Mouse (Mus musculus): ENCODE measurements around the gene Disp2. TPM values are rescaled to one million over a fixed set of nuclear protein-coding genes. Genes with fewer than 3 reads are reported as not detected.

Gene Disp2
- polyA plus RNA-seq, 1 experiment = not detected

DNA sequence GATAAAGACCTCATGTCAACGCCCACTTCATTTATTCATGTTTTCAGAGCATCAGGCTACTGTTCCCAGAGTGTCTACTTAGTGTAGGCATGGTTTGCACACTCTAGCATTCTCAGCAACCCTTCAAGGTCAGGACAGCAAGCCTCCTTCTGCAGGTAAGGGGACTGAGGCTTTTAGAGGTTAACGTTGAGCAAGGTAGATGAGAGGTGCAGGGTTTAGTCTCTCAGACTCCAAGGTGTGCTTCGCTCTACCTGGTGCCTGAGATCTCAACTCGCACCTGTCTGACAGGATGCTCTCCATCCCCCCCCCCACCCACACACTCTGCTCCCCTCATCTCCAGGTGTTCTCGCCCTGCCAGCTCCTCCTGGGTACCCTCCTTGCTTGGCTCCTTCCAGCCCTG is 25.4 kb upstream of the Disp2 start:
- Histone ChIP-seq H3K4me3 (replicated peaks) (no peak overlapping the region), H3K9me3 (ENCODE audit: control insufficient read depth, low read length) (no peaks in the 10 kb centered on the region), H3K36me3 (ENCODE audit: control insufficient read depth) (peaks cover 36% of the 10 kb centered on the region), H3K27me3 (ENCODE audit: control insufficient read depth) (no peaks in the 10 kb centered on the region; the same call in 1 of the 2 replicates), H3K4me1 (ENCODE audit: control insufficient read depth) (peaks cover 56% of the 10 kb centered on the region)
- TF ChIP-seq TAL1 (IDR thresholded peaks at IDR 0.05; ENCODE audit: low read length) (no peak), GATA1 (IDR thresholded peaks at IDR 0.05; ENCODE audit: low read length) (no peak)

DNA sequence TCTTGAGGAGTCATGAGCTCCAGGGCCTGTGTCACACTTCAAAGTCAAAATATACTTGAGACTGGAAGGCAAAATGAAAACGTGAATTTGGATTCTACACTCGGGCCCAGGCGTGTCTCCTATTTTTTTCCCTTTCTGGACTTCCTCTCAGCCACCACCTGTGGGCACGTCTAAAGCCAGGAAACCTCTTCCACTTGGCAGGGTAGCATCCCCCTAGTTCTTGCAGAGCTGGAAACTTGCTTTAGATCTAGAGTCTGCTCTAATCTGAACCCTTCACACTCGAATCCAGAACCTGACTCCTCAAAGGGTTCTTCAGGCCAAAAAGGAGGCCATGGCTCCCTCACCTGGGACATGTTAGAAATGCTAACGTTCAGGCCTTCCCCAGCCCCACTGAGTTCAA is 24.1 kb upstream of the Disp2 start:
- Histone ChIP-seq H3K4me1 (ENCODE audit: control insufficient read depth) (peaks cover 56% of the 10 kb centered on the region), H3K27me3 (ENCODE audit: control insufficient read depth) (no peaks in the 10 kb centered on the region; the same call in 1 of the 2 replicates), H3K9me3 (ENCODE audit: control insufficient read depth, low read length) (no peaks in the 10 kb centered on the region), H3K36me3 (ENCODE audit: control insufficient read depth) (peaks cover 23% of the 10 kb centered on the region), H3K4me3 (replicated peaks) (no peak overlapping the region)
- TF ChIP-seq TAL1 (IDR thresholded peaks at IDR 0.05; ENCODE audit: low read length) = no peak
- no peak for TF ChIP-seq GATA1 (IDR thresholded peaks at IDR 0.05; ENCODE audit: low read length)

DNA sequence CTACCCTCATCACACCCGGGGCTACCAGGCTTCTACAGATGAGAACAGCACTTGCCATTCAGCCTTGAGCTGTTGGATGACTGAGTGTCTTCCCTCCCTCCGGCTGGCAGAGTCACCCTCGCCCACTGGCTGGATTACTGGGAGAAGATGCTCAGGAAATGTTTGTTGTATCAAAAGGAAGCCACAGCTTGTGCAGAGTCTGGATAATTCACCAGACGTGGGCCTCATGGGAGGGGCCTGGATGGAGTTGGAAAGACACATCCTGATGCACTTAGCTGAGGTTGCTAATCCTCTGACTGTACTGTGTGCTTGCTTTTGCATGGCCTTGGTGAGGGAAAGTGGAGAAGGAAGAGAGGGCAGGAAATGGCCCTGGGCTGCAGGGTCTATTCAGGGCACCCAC is 23.4 kb upstream of the Disp2 start:
- Histone ChIP-seq H3K27me3 (ENCODE audit: control insufficient read depth) (no peaks in the 10 kb centered on the region; the same call in 1 of the 2 replicates), H3K9me3 (ENCODE audit: control insufficient read depth, low read length) (no peaks in the 10 kb centered on the region), H3K4me1 (ENCODE audit: control insufficient read depth) (peaks cover 52% of the 10 kb centered on the region), H3K4me3 (replicated peaks) (no peak overlapping the region), H3K36me3 (ENCODE audit: control insufficient read depth) (peaks cover 17% of the 10 kb centered on the region)
- TF ChIP-seq TAL1 (IDR thresholded peaks at IDR 0.05; ENCODE audit: low read length) (no peak), GATA1 (IDR thresholded peaks at IDR 0.05; ENCODE audit: low read length) (no peak)

DNA sequence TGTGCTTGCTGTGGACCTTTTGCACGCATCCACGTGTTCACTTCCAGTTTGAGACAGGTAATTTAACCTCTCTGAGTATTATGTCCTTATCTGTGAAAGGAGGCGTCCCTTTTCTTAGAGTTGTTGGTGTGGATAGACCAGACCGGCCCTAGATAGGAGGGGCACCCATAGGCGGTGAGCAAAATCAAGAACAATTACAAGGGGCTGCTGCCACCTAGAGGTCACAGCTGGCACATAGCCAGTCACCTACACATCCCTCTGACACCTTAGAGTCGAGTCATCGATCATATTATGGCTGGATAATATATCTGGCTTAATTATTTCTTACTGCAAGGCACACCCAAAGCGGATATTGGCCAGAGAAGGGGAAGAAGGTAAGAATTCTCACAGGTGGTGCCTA is 19.7 kb upstream of the Disp2 start:
- H3K4me3 ChIP-seq (replicated peaks) = no peak overlapping the region
- H3K27me3 ChIP-seq (ENCODE audit: control insufficient read depth) = peaks cover 6% of the 10 kb centered on the region; the same call in 1 of the 2 replicates
- peaks cover 50% of the 10 kb centered on the region for H3K4me1 ChIP-seq (ENCODE audit: control insufficient read depth)
- H3K36me3 ChIP-seq (ENCODE audit: control insufficient read depth) = no peaks in the 10 kb centered on the region
- TF ChIP-seq GATA1 (IDR thresholded peaks at IDR 0.05; ENCODE audit: low read length) = no peak
- TF ChIP-seq TAL1 (IDR thresholded peaks at IDR 0.05; ENCODE audit: low read length) = no peak
- no peaks in the 10 kb centered on the region for H3K9me3 ChIP-seq (ENCODE audit: control insufficient read depth, low read length)

DNA sequence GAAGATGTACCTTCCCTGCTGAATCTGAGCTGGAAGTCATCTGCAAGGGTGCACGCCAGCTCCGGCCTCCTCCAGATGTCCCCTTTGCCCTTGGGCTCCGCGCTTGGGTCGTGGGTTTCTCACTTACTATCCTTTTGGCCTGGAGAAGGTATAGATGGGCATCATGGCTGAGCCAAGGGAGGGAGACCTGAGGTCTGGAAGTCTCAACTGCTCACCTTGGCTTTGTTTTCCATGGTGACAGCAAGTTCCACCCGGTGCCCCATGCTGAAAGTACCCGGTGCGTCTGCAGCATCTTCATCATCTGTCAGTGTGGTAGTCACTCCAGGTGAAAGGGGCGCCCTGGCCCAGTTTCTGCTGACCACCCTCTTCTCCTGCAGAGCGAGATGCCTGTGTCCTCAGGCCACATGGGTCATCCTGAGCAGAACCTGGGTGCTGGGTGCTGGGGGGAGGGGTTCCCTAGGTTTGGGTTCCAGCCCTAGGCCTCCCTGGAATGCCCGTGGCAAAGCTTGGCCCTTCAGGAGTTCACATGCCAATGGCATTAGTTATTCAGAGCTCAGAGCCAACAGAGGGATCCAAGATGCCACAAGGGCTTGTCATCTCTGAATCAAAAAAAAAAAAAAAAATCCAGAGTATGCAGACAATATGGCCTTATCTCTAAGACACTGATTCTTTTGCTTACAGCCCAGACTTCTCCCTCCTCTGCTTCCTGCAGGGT is 19.1 kb upstream of the Disp2 start:
- Histone ChIP-seq H3K27me3 (ENCODE audit: control insufficient read depth) (peaks cover 6% of the 10 kb centered on the region; the same call in 1 of the 2 replicates), H3K36me3 (ENCODE audit: control insufficient read depth) (no peaks in the 10 kb centered on the region), H3K4me1 (ENCODE audit: control insufficient read depth) (peaks cover 50% of the 10 kb centered on the region), H3K9me3 (ENCODE audit: control insufficient read depth, low read length) (no peaks in the 10 kb centered on the region), H3K4me3 (replicated peaks) (no peak overlapping the region)
- TF ChIP-seq GATA1 (IDR thresholded peaks at IDR 0.05; ENCODE audit: low read length) (no peak), TAL1 (IDR thresholded peaks at IDR 0.05; ENCODE audit: low read length) (no peak)

DNA sequence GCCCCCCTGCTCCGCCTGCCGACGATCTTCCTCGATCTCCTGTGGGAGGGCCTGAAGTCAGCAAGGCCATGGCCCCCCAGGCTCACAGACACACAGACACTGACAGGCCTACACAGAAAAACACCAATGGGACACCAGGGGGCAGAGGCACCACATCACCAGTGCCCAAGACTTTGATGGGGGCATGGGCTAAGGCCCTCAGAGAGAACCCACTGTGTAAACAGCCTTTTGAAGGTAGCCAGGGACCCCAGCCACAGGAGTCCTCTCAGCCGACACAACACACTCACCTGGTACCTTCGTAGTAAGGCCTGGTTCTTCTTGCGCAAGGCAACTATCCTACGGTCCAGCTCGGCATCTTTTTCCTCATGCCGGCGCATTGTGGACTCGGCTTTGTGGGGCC is 18.2 kb upstream of the Disp2 start:
- H3K9me3 ChIP-seq (ENCODE audit: control insufficient read depth, low read length) = no peaks in the 10 kb centered on the region
- no peak overlapping the region for H3K4me3 ChIP-seq (replicated peaks)
- H3K36me3 ChIP-seq (ENCODE audit: control insufficient read depth) = no peaks in the 10 kb centered on the region
- TF ChIP-seq TAL1 (IDR thresholded peaks at IDR 0.05; ENCODE audit: low read length) = no peak
- TF ChIP-seq GATA1 (IDR thresholded peaks at IDR 0.05; ENCODE audit: low read length) = no peak
- peaks cover 42% of the 10 kb centered on the region for H3K4me1 ChIP-seq (ENCODE audit: control insufficient read depth)
- H3K27me3 ChIP-seq (ENCODE audit: control insufficient read depth) = peaks cover 6% of the 10 kb centered on the region; the same call in 1 of the 2 replicates

DNA sequence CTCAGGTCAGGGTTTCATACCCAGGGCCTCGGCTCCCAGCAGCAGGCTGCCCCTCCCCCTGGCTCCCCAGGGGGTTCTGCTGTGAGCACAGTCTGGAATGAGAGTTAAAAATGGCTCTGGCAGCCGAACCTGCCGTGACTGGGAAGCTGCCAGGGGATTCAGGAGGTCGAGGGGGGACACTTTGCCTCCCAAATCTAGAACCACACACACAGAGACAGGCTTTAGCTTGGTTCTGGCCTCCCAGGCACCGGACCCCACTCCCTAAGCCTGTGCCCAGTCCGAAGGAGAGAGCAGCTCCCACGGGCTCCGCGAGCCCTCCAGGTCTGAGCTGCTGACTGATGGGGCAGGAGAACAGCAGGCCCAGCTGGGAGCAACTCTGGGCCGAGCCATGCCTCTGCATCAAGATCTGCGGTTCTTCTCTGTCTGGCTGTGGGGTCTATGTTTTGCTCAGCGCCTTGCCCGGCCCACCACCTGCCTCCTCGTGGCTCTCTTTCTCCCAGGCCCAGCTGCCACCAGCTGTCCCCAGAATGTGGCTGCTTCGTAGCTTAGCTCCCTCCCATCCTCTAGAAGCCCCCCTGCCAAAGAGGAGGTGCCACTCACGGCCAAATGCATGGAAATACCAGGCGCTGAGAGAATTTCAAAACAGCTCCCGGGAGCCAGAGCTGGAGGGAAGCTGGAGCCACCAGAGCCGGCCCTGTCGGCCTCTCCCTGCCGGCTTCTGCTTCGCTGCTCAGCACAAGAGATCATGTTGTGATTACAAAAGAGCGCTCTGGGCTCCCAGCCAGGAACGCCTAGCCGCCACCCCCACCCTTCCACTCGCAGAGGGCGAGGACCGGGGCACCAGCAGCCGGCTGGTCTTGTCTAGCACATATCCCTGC is 17.4 kb upstream of the Disp2 start, which contains the start of gene Ccdc9b:
Ccdc9b (minus strand) TSS at position 756 of the 878 bp plus-strand sequence.
- peak within 1 kb of the TSS; percentile 37 for H3K4me3 ChIP-seq (replicated peaks)

DNA sequence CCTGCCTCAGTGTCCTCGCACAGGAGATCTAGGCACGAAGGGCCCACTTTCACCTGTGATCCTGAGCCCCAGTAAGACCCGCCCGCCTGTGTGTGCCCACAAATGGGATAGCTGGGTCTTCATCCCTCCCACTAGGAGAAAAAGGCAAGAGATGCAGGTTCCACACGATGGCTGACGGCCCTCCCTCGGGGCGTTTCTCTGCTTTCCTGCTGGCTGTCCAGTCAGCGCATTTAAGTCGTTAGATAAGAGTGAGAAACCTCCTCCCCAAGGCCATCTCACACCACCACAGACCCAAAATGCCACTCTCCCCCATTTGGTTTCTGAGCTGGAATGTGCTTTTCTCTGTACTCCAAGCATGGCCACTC is 16.8 kb upstream of the Disp2 start:
- peak overlapping the region; percentile 34 for H3K4me3 ChIP-seq (replicated peaks)
- no peaks in the 10 kb centered on the region for H3K9me3 ChIP-seq (ENCODE audit: control insufficient read depth, low read length)
- peaks cover 6% of the 10 kb centered on the region; the same call in 1 of the 2 replicates for H3K27me3 ChIP-seq (ENCODE audit: control insufficient read depth)
- no peaks in the 10 kb centered on the region for H3K36me3 ChIP-seq (ENCODE audit: control insufficient read depth)
- TF ChIP-seq TAL1 (IDR thresholded peaks at IDR 0.05; ENCODE audit: low read length) (no peak), GATA1 (IDR thresholded peaks at IDR 0.05; ENCODE audit: low read length) (no peak)
- peaks cover 48% of the 10 kb centered on the region for H3K4me1 ChIP-seq (ENCODE audit: control insufficient read depth)

More for the DNA sequence above, 17.4 kb upstream of the Disp2 start, which contains the start of gene Ccdc9b:
- H3K9me3 ChIP-seq (ENCODE audit: control insufficient read depth, low read length) = no peaks in the 10 kb centered on the region
- peaks cover 47% of the 10 kb centered on the region for H3K4me1 ChIP-seq (ENCODE audit: control insufficient read depth)
- H3K36me3 ChIP-seq (ENCODE audit: control insufficient read depth) = no peaks in the 10 kb centered on the region
- TF ChIP-seq TAL1 (IDR thresholded peaks at IDR 0.05; ENCODE audit: low read length) (no peak), GATA1 (IDR thresholded peaks at IDR 0.05; ENCODE audit: low read length) (no peak)
- peaks cover 6% of the 10 kb centered on the region; the same call in 1 of the 2 replicates for H3K27me3 ChIP-seq (ENCODE audit: control insufficient read depth)

DNA sequence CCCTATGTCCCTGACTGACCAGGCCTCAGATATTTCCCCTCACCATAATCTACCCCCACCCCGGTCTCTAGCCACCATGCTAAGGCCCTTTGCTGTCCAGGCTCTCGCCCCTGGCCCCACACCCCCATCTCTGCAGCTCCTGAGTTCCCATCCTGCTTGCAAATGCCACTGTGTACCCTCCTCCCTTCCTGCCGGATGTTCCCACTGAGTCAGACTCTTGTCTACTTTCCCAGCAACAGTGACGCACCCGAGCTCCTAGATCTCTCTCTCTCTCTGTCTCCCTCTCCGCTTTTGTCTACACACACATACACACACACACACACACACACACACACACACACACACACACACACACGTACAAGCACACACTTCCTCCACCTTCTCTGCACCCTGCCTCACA is 16.1 kb upstream of the Disp2 start:
- peaks cover 6% of the 10 kb centered on the region; the same call in 1 of the 2 replicates for H3K27me3 ChIP-seq (ENCODE audit: control insufficient read depth)
- peaks cover 48% of the 10 kb centered on the region for H3K4me1 ChIP-seq (ENCODE audit: control insufficient read depth)
- no peaks in the 10 kb centered on the region for H3K9me3 ChIP-seq (ENCODE audit: control insufficient read depth, low read length)
- no peak overlapping the region for H3K4me3 ChIP-seq (replicated peaks)
- no peak for TF ChIP-seq TAL1 (IDR thresholded peaks at IDR 0.05; ENCODE audit: low read length)
- TF ChIP-seq GATA1 (IDR thresholded peaks at IDR 0.05; ENCODE audit: low read length) = no peak
- H3K36me3 ChIP-seq (ENCODE audit: control insufficient read depth) = no peaks in the 10 kb centered on the region

Measured in erythroblast, embryonic 14.5 days (primary cell).